Mouse (Mus musculus) subcutaneous adipose tissue, adult 2 months (tissue): ENCODE measurements around the gene Ranbp6. TPM values are rescaled to one million over a fixed set of nuclear protein-coding genes. Genes with fewer than 3 reads are reported as not detected.

Experiments used
- polyA plus RNA-seq: library from polyadenylated mRNA; depleted of rRNA; stranded (reverse); fragments of >200 nt; gene quantifications from 2 replicates; pipeline ENCODE4 v1.2.3, GENCODE M21; 2012; ENCODE audit warnings: low replicate concordance; rRNA removed

Ranbp6 gene
- 3.4 and 4.8 TPM in 2 replicates for polyA plus RNA-seq

GRCm38 (mm10) chr19:29812581-29813460, at the start of gene Ranbp6:
Gene Ranbp6 (minus strand): TSS chr19:29812974.

DNA sequence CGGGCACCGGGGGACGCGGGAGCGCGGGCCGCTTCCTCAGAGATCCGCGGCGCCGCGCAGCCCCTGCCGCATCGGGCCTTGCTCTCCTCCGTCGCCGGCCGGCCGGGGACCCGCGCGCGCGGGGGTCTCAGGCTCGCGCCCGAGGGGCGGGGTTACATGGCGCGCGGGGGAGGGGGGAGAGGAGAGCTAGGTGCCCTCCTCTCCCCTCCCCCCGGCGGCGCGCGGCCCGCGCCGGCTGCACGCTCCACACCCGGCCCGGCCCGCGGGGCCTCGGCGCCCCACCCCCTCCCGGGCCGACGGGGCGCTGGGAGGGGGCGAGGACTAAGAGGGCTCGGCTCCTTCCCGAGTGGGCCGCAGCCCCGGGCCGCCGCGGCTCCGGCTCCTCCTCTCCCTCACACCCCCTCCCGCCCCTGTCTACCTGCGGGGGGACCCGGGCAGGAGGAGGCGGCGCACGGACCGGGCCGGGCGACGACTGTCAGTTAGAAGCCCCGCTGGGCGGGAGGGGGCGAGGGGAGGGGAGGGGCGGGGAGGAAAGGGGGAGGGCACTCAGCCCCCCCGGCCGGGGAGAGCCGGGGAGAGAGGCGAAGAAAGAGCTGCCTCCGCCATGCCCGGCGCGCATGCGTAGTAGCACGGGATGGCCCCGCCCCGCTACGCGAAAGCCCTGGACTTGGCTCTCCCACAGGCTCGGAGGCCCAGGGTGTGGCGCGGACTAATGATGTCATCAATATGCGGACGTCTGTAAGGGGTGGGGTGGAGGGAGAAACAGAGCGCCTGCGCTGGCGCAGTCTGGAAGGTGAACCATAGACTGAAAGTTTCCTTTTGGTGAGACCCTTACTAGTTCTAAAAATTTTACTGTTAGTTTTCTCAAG, 6.6 kb downstream of the Ranbp6 start, which contains the start of gene 9930021J03Rik:
Gene 9930021J03Rik (minus strand): TSS at position 73 of the 869 bp plus-strand sequence.

Other genes with a start within 250 kb of the Ranbp6 start
- 45.1 and 67.4 TPM in 2 replicates for gene Ermp1, start 164.6 kb downstream of the Ranbp6 start, polyA plus RNA-seq
- gene Mlana, start 115.2 kb downstream of the Ranbp6 start, polyA plus RNA-seq = 0.57 TPM in 1 of 2 replicates, not detected in the other
- gene 9930021J03Rik, start 7.0 kb downstream of the Ranbp6 start, polyA plus RNA-seq = 7.2 and 11.1 TPM in 2 replicates
- 4.7 TPM in 2 replicates for gene Il33, start 112.1 kb upstream of the Ranbp6 start, polyA plus RNA-seq
- not detected in 2 replicates for gene Trpd52l3, start 190.8 kb upstream of the Ranbp6 start, polyA plus RNA-seq
- gene Uhrf2, start 217.5 kb upstream of the Ranbp6 start, polyA plus RNA-seq = 32.6 and 67.9 TPM in 2 replicates